Mouse (Mus musculus): ENCODE data around the gene C2cd2l.

GRCm38 (mm10) chr9:44269973-44270372 is 50.1 kb downstream of the C2cd2l start:
- TF ChIP-seq CTCF (IDR thresholded peaks at IDR 0.05) (no peak), EP300 (IDR thresholded peaks at IDR 0.05) (no peak)

Data from lung, postnatal 0 days (tissue).